Mouse (Mus musculus) thymus, adult 2 months (tissue): ENCODE measurements around the gene Coro2b.

Experiments
- CTCF ChIP-seq: fragments of 200-500 bp; IDR thresholded peaks from 2 replicates; pipeline ENCODE4 v1.5.1; 2012; ENCODE audit warnings: mild to moderate bottlenecking, control low read depth, low read length, moderate library complexity, borderline replicate concordance; ENCODE audit not compliant: control insufficient read depth, poor library complexity, insufficient read depth; ENCODE audit errors: extremely low read depth
- POLR2A ChIP-seq: fragments of 200-500 bp; IDR thresholded peaks from 2 replicates; pipeline ENCODE4 v1.6.1; 2012; ENCODE audit warnings: mild to moderate bottlenecking, low read length, control low read depth, moderate library complexity; ENCODE audit not compliant: control insufficient read depth, poor library complexity, insufficient read depth; ENCODE audit errors: extremely low read depth

DNA sequence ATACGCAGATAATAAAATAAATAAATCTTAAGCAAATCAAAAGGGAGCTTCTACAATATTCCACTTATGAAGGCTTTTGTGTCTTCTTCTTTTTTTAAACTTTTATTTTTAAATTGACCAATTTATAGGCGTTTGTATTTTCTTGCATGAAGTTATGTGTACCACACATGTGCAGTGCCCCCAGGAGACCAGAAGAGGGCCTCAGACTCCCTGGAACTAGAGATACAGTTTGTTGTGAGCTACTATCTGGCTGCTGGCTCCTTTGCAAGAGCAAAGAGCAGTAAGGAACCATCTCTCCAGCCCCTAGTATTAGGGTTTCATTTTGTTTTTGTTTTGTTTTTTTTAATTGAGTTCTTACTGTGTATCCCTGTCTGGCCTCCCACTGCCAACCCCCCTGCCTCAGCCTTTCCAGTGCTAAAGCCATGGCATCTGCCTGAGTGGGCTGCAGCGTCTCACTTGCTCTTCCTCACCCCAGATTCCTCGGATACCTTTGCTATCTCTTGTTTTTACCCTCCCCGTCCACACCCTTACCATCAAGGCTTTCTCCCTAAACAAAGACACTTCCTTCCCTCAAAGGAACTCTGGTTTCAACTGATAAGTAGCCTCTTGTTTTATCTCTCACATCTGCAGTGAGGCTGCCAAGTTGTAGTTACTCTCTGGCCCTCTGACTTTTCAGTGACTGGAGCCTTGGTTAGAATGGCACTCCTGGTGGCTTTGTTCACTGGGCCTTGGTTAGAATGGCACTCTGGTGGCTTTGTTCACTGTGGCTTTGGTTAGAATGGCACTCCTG lies 129.3 kb downstream of the Coro2b start:
- TF ChIP-seq CTCF (no peak), POLR2A (no peak)
